Mouse (Mus musculus) embryonic facial prominence, embryonic 14.5 days (tissue): Measurements from ENCODE around the gene Clcn7. TPM values are rescaled to one million over a fixed set of nuclear protein-coding genes. Genes with fewer than 3 reads are reported as not detected.

ENCODE experiments used
- ATAC-seq: fragments of 200-750 bp; cut with Nextera tagmentation; 2 replicates; pipeline ENCODE4 v1.8.0; 2017; ENCODE audit warnings: low read depth, moderate number of reproducible peaks, moderate TSS enrichment
- DNase-seq: peaks from one replicate; pipeline ENCODE4 v3.0.0-alpha.2; 2015; ENCODE audit warnings: low spot score
- H3K27ac ChIP-seq: fragments of 300-500 bp; sonication (generic); replicated peaks from 2 replicates; pipeline ENCODE4 v1.5.1; 2014; ENCODE audit warnings: low read depth, mild to moderate bottlenecking, low read length, moderate library complexity
- H3K27me3 ChIP-seq: fragments of 300-500 bp; sonication (generic); replicated peaks from 2 replicates; pipeline ENCODE4 v1.6.1; 2014; ENCODE audit warnings: low read length; ENCODE audit not compliant: control insufficient read depth, insufficient read depth
- H3K36me3 ChIP-seq: fragments of 300-500 bp; sonication (generic); 2 replicates; pipeline ENCODE4 v1.6.1; 2014; ENCODE audit warnings: low read length, mixed read lengths; ENCODE audit not compliant: control insufficient read depth, insufficient read depth
- H3K4me1 ChIP-seq: fragments of 300-500 bp; sonication (generic); 2 replicates; pipeline ENCODE4 v1.6.1; 2014; ENCODE audit warnings: antibody characterized with exemption, low read length; ENCODE audit not compliant: control insufficient read depth, insufficient read depth
- H3K4me2 ChIP-seq: fragments of 300-500 bp; sonication (generic); 2 replicates; pipeline ENCODE4 v1.6.1; 2014; ENCODE audit warnings: low read depth, mild to moderate bottlenecking, low read length, moderate library complexity, mixed read lengths
- H3K4me3 ChIP-seq: fragments of 300-500 bp; sonication (generic); 2 replicates; pipeline ENCODE4 v1.5.1; 2014; ENCODE audit warnings: low read depth, mild to moderate bottlenecking, low read length
- H3K9ac ChIP-seq: fragments of 300-500 bp; sonication (generic); 2 replicates; pipeline ENCODE4 v1.6.1; 2014; ENCODE audit warnings: low read depth, mild to moderate bottlenecking, low read length, moderate library complexity, mixed read lengths
- H3K9me3 ChIP-seq: fragments of 300-500 bp; sonication (generic); 2 replicates; pipeline ENCODE4 v1.6.1; 2016; ENCODE audit warnings: low read length; ENCODE audit not compliant: control insufficient read depth
- WGBS: fragments of 180-500 bp; shearing (Covaris S2); extraction: QIAGEN DNeasy Blood & Tissue Kit; methylation state at CpG from one replicate; pipeline ENCODE4 v1.1.7; 2014; 5-methylcytosine and 5-hydroxymethylcytosine counted together
- polyA plus RNA-seq: library from polyadenylated mRNA; unstranded; fragments of >200 nt; fragmentation: Nextera tagmentation; extraction: Ambion mirVana; gene quantifications from 2 replicates; pipeline ENCODE4 v1.2.1, GENCODE M21; 2014

The Clcn7 gene
- 21.4 and 22.6 TPM in 2 replicates for polyA plus RNA-seq

- ATAC-seq, result peak; percentile 96
- no peaks in the 10 kb centered on the region for H3K27me3 ChIP-seq
- H3K4me2 ChIP-seq, result peak within 1 kb of the TSS; percentile 90
- H3K9me3 ChIP-seq, result no peaks in the 10 kb centered on the region
- peaks cover 8% of the 10 kb centered on the region for H3K4me1 ChIP-seq
- 0 out of 2 replicates have a peak, but pooled peaks cover 6% of the 10 kb centered on the region for H3K36me3 ChIP-seq
- H3K9ac ChIP-seq, result peak within 1 kb of the TSS; percentile 84
- H3K27ac ChIP-seq, result no peak within 1 kb of the TSS
- peak within 1 kb of the TSS; percentile 80 for H3K4me3 ChIP-seq
- DNase-seq, result peak; percentile 98
- under 1% methylated on average over 36 of the region's 40 CpGs for WGBS
Observed at GRCm38 (mm10) chr17:25133275-25133698, at the start of gene Clcn7. Clcn7 (plus strand) TSS chr17:25133391.

GRCm38 (mm10) chr17:25083444-25083931, 49.7 kb upstream of the Clcn7 start, which contains the start of gene Tmem204:
Tmem204 (minus strand) TSS chr17:25083591.
- Histone ChIP-seq H3K36me3 (0 out of 2 replicates have a peak, but pooled peaks cover 9% of the 10 kb centered on the region), H3K4me1 (peaks cover 46% of the 10 kb centered on the region), H3K27ac (peak within 1 kb of the TSS; percentile 98), H3K27me3 (no peaks in the 10 kb centered on the region), H3K4me3 (no peak within 1 kb of the TSS), H3K9me3 (no peaks in the 10 kb centered on the region), H3K9ac (peak within 1 kb of the TSS; percentile 20), H3K4me2 (no peak within 1 kb of the TSS)
- 12% methylated on average over 7 of the region's 7 CpGs for WGBS
- ATAC-seq (peak; percentile 93), DNase-seq (peak; percentile 96)

- DNase-seq, result no peak
- H3K9me3 ChIP-seq, result no peaks in the 10 kb centered on the region
- H3K36me3 ChIP-seq, result peaks cover 19% of the 10 kb centered on the region; the same call in 1 of the 2 replicates
- H3K27me3 ChIP-seq, result no peaks in the 10 kb centered on the region
- no peak overlapping the region for H3K4me2 ChIP-seq
- WGBS, result 65% methylated on average over 13 of the region's 13 CpGs
- peak overlapping the region; percentile 98 for H3K27ac ChIP-seq
- no peak overlapping the region for H3K4me3 ChIP-seq
- H3K4me1 ChIP-seq, result peaks cover 41% of the 10 kb centered on the region
- no peak overlapping the region for H3K9ac ChIP-seq
- no peak for ATAC-seq
Observed at GRCm38 (mm10) chr17:25084835-25085385, 48.3 kb upstream of the Clcn7 start.

GRCm38 (mm10) chr17:25086724-25087123, 46.5 kb upstream of the Clcn7 start:
- Histone ChIP-seq H3K36me3 (peaks cover 28% of the 10 kb centered on the region; the same call in 1 of the 2 replicates), H3K4me3 (no peak overlapping the region), H3K9ac (no peak overlapping the region; the same call in 1 of the 2 replicates), H3K27ac (no peak overlapping the region), H3K4me2 (no peak overlapping the region), H3K27me3 (no peaks in the 10 kb centered on the region), H3K4me1 (peaks cover 27% of the 10 kb centered on the region), H3K9me3 (no peaks in the 10 kb centered on the region)
- ATAC-seq (no peak), DNase-seq (no peak)
- 91% methylated on average over 7 of the region's 7 CpGs for WGBS

- Histone ChIP-seq H3K4me3 (no peak overlapping the region), H3K36me3 (peaks cover 49% of the 10 kb centered on the region), H3K4me1 (peaks cover 9% of the 10 kb centered on the region), H3K27me3 (no peaks in the 10 kb centered on the region), H3K4me2 (no peak overlapping the region), H3K9me3 (no peaks in the 10 kb centered on the region), H3K9ac (no peak overlapping the region), H3K27ac (no peak overlapping the region)
- 90% methylated on average over 10 of the region's 10 CpGs for WGBS
- no peak for ATAC-seq
- DNase-seq, result no peak
Observed at GRCm38 (mm10) chr17:25089158-25089557, 44.0 kb upstream of the Clcn7 start.

GRCm38 (mm10) chr17:25090450-25090849, 42.7 kb upstream of the Clcn7 start:
- ATAC-seq (no peak), DNase-seq (no peak)
- no peak overlapping the region for H3K4me2 ChIP-seq
- no peaks in the 10 kb centered on the region for H3K9me3 ChIP-seq
- H3K4me3 ChIP-seq, result no peak overlapping the region
- H3K27ac ChIP-seq, result no peak overlapping the region
- WGBS, result 87% methylated on average over 10 of the region's 10 CpGs
- peaks cover 62% of the 10 kb centered on the region for H3K36me3 ChIP-seq
- no peaks in the 10 kb centered on the region; the same call in 1 of the 2 replicates for H3K4me1 ChIP-seq
- no peak overlapping the region for H3K9ac ChIP-seq
- no peaks in the 10 kb centered on the region for H3K27me3 ChIP-seq

GRCm38 (mm10) chr17:25096221-25096620, 37.0 kb upstream of the Clcn7 start:
- no peak overlapping the region for H3K9ac ChIP-seq
- no peaks in the 10 kb centered on the region for H3K9me3 ChIP-seq
- H3K36me3 ChIP-seq, result peaks cover 72% of the 10 kb centered on the region
- DNase-seq (no peak), ATAC-seq (no peak)
- H3K27ac ChIP-seq, result no peak overlapping the region
- H3K4me3 ChIP-seq, result no peak overlapping the region
- no peaks in the 10 kb centered on the region for H3K4me1 ChIP-seq
- 89% methylated on average over 2 of the region's 2 CpGs for WGBS
- H3K4me2 ChIP-seq, result no peak overlapping the region
- H3K27me3 ChIP-seq, result no peaks in the 10 kb centered on the region

- Histone ChIP-seq H3K9me3 (no peaks in the 10 kb centered on the region), H3K4me3 (no peak overlapping the region), H3K4me1 (no peaks in the 10 kb centered on the region), H3K4me2 (no peak overlapping the region), H3K36me3 (peaks cover 80% of the 10 kb centered on the region), H3K27ac (no peak overlapping the region), H3K9ac (no peak overlapping the region), H3K27me3 (no peaks in the 10 kb centered on the region)
- DNase-seq (no peak), ATAC-seq (no peak)
- 97% methylated on average over 6 of the region's 6 CpGs for WGBS
Observed at GRCm38 (mm10) chr17:25100052-25100451, 33.1 kb upstream of the Clcn7 start.

GRCm38 (mm10) chr17:25101338-25101737, 31.9 kb upstream of the Clcn7 start:
- no peak overlapping the region for H3K27ac ChIP-seq
- no peak overlapping the region for H3K4me3 ChIP-seq
- H3K9me3 ChIP-seq, result no peaks in the 10 kb centered on the region
- H3K36me3 ChIP-seq, result peaks cover 89% of the 10 kb centered on the region
- no peaks in the 10 kb centered on the region for H3K4me1 ChIP-seq
- no peak overlapping the region for H3K4me2 ChIP-seq
- H3K9ac ChIP-seq, result no peak overlapping the region
- no peak for ATAC-seq
- no peaks in the 10 kb centered on the region for H3K27me3 ChIP-seq
- DNase-seq, result no peak
- 95% methylated on average over 11 of the region's 11 CpGs for WGBS
